Mouse (Mus musculus) CD4-positive, CD25-positive, alpha-beta regulatory T cell, adult 2 months (primary cell): ENCODE results near the gene Itga10.
A peak's percentile ranks its signal among the peaks of the same experiment; 100 is the strongest.
"Not testable (repeated sequence)": the region's sequence is repeated elsewhere in the genome, so short reads cannot be mapped to it uniquely, and the experiment has no call there.

Source experiments
- DNase-seq: peaks from one replicate; pipeline ENCODE4 v3.0.0-alpha.2; 2012; ENCODE audit warnings: low read depth, low spot score

The Itga10 gene

GRCm38 (mm10) chr3:96645018-96645649 lies at the start of gene Itga10:
Gene Itga10 (plus strand): TSS chr3:96645584.
- peak; percentile 51 for DNase-seq

DNA sequence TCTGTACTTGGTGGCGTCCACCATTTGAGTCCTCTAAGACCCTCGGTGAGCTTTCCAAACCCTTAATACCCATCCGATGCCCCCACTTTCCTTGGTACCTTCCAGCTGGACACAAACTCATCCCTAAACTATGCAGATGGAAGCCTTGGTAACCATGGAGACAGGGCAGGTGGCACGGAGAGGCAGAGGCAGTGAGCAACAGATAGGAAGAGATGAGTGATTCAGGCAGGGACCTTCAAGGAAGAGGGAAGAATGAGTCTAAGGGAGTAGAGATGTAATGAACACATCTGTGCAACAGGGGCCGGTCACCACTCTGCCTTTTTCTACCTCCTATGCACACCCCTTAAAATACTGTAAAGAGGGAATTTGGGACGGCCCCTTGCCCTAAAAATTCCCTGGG lies 49.7 kb upstream of the Itga10 start:
- DNase-seq = no peak

DNA sequence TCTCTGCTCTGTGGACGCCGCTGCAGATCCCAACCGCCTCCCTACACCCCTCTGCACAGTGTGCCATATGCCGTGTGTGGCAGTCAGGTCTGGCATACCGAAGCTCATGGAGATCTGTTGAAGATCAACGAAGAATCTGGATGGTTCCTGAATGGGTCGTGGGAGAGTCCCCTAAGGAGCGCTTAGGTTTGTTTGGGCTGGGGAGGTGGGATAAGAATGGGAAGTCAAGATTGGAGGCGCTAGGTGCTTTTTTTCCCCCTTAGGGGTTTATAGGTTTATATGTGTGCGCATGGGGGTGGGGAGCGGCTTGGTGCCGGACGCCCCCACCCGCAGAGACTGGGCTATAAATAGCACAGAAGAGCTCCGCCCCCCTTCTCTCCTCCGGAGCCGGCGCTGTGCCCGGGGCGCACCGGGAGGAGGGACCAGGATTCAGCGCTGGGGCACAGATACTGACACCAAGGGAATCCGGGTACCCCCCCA lies 49.1 kb upstream of the Itga10 start, which contains the start of gene Ankrd34a:
Gene Ankrd34a, plus strand, starts transcription at position 409 of the 480 bp plus-strand sequence.
- peak; percentile 49 for DNase-seq

DNA sequence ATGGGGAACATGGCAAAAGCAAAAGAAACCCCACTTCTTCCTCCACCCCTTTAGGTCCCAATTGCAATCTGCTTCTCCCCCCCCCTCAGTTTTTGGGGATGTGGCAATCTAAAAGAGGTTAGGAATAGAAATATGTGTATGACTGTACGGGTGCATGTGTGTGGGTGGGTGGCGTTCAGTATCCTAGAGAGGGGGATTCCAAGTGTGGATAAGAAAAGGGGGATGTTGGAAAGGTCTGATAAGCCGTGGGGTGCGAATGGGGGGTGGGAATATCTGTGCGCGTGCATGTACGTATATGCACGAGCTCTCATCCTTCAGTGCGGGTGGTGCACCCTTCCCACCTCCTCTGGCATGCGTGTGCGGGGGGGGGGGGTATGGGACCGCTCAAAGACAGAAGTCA lies 48.5 kb upstream of the Itga10 start:
- DNase-seq = peak; percentile 25

- DNase-seq = peak; percentile 43
These were observed 47.9 kb upstream of the Itga10 start for GRCm38 (mm10) chr3:96597435-96597891.

DNA sequence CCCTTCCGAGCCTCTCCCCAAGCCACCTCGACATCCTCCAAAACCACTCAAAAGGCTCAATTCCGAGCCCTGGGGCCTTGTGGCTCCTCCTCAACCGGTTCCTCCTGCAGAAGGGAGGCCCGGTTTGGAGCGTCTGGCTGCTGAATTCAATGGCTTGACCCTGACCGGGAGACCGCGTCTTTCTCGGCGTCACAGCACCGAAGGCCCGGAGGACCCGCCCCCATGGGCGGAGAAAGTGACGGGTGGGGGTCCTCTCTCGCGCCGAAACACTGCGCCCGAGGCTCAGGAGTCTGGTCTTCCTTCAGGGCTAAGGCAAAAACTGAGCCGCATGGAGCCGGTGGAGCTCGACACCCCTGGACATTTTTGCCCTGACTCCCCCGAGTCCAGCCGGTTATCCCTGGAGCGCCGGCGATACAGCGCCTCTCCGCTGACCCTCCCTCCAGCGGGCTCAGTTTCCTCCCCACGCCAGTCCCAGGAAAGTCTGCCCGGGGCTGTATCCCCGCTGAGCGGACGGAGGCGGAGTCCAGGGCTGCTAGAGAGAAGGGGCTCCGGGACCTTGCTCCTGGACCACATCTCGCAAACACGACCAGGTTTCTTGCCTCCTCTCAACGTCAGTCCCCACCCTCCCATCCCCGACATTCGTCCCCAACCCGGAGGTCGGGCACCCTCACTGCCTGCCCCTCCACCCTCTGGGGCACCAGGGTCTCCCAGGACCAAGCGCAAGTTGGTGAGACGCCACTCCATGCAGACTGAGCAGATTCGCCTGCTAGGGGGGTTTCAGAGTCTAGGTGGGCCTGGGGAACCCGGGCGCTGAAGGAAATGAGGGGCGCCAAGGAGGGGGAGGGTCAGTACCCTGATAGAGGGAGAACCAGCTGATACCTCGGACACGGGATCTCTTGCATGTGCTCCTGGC lies 47.0 kb upstream of the Itga10 start:
- DNase-seq = peak; percentile 37

DNA sequence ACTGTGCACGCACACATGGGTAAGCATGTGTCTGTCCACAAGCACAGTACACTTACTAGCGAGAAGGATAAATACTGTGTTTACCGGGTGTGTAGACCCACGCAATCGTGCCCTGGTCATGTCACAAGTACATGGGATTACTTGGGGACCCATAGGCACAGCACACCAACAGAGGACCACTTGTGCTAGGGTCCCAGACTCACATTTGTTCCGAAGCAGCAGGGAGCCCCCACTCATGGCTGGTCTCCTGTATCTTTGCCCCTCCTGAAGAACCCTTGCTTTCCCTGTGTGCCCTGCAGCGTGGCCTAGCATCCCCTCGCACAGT lies 46.4 kb upstream of the Itga10 start:
- DNase-seq = no peak

DNA sequence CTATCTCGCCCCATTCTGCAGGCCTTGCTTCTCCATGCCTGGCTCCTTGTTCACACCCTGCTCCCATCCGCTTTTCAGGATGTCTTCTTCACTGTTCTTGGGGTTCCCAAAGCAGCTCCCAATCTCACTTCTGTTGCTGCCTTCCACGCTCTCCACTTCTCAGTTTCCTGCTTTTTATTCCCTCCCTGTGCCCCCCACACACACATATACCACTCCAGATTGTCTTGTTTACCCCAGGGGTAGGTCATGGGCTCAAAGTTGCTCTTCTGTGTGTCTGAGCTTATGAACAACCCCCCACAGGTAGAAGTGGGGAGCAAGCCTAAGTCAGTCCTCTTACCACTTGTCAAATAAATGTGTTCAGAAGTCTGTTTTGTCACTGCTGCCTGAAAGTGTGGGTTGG lies 46.0 kb upstream of the Itga10 start:
- no peak for DNase-seq

GRCm38 (mm10) chr3:96600639-96601250 lies 44.6 kb upstream of the Itga10 start, which contains the start of gene Lix1l:
Gene Lix1l (plus strand): TSS chr3:96601149.
- peak; percentile 92 for DNase-seq

- peak; percentile 57 for DNase-seq
These were observed 44.1 kb upstream of the Itga10 start for GRCm38 (mm10) chr3:96601251-96601787.

DNA sequence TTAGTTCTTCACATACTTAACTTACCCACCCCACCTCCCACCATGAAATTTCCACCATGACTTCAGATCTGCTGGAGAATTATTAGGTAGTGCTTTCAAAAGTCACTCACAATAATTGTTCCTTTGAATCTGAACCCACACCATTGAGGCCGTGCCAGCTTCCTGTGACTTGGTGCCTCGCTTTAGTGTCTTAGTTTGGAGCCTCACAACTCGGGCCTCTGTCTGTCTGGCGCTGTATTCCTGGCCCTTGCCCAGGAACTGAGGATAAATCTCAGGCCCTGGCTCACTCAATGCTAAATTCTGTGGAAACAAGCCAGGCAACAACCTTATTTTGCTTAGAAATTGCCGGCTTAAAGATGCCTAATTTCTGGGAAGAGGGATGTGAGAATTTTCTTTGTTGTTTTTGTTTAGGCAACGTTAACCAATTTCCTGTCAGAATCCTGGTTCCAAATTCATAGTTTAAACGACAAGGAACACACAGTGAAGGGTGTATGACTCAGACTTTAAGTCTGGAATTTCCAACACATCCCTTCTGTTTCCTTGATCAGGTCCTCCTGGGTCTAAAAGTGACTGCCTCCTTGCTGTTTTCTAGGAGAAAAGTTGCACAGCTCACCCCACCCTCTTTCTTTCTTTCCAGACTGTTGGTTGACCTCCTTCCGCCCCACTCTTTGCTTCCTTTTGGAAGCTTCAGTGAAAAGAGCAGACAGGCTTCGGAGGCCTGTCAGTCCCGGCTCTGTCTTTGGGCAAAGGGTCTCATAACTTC lies 43.3 kb upstream of the Itga10 start:
- DNase-seq = no peak

GRCm38 (mm10) chr3:96602704-96603084 lies 42.7 kb upstream of the Itga10 start:
- DNase-seq = no peak

- no peak for DNase-seq
These were observed 42.1 kb upstream of the Itga10 start for GRCm38 (mm10) chr3:96603311-96603710.

GRCm38 (mm10) chr3:96606007-96606406 lies 39.4 kb upstream of the Itga10 start:
- not testable (repeated sequence) for DNase-seq

- no peak for DNase-seq
These were observed 38.8 kb upstream of the Itga10 start for GRCm38 (mm10) chr3:96606618-96607017.

GRCm38 (mm10) chr3:96617941-96618340 lies 27.4 kb upstream of the Itga10 start:
- no peak for DNase-seq

DNA sequence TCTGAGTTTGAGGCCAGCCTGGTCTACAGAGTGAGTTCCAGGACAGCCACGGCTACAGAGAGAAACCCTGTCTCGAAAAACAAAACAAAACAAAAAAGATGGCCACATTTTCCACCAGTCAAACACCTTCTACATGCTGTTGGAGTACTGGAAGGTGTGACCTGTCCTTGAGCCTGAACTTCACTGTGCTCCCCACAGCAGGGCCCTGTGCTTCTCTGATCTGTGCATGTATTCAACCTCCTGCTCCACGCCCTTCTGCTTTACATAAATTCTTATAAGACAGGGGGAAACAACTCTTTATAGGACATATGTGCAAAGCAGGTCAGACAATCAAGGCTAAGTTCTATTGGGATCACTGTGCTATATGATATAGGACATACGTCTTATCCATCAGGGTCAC lies 22.2 kb upstream of the Itga10 start:
- no peak for DNase-seq

DNA sequence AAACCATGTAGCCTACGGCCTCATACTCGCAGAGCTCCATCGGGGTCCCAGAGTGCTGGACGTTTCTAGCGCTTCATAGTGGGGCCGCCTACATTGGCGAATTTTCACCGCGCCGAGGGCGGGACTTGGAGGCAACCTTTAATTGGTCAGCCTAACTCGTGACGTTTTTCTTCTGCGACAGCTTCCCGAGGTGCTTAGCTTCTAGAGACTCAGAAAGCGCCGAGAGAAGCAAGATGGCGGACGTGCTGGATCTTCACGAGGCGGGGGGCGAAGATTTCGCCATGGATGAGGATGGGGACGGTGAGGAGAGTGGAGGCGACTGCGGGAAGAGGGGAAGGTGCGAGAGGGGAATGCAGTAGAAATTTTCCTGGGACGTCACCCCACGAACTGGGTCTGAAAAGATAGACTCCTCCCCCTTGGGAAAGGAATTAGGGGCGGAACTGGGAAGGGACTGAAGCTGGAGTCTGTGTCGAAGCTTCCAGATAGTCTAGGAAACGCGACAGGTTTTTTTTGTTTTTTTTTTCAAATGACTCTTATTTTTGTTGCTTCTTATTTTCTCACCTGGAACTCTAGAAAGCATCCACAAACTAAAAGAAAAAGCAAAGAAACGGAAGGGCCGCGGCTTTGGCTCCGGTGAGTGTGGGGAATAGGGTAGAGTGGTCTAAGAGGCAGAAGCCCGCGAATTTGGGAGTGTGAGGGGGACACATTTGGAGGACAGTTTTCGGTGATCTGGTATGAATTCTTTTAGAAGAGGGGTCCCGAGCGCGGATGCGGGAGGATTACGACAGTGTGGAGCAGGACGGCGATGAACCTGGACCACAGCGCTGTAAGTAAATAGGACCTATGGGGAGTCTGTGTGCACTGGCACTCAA lies 15.4 kb upstream of the Itga10 start, which contains the start of gene Rbm8a:
Gene Rbm8a, plus strand, starts transcription at position 205 of the 872 bp plus-strand sequence.
- peak; percentile 97 for DNase-seq

DNA sequence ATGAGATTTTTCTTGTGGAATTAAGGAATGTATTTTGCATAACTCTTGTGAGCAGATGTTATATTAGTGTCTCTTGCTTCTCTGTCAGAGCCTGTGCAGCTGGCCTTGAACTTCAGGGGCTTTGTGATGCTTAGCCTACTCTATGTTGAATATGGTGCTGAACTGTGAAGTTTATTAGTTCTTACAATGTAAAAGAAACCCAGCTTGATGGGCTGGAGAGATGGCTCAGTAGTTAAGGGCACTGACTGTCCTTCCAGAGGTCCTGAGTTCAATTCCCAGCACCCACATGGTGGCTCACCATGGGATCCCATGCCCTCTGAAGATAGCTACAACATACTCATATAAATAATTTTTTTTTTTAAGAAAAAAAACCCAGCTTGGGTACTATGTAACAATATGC lies 13.3 kb upstream of the Itga10 start:
- DNase-seq = no peak

- no peak for DNase-seq
These were observed 11.4 kb upstream of the Itga10 start for GRCm38 (mm10) chr3:96634015-96634414.
